Mouse (Mus musculus): Measurements from ENCODE around the gene Map2k5.

Map2k5 gene

GRCm38 (mm10) chr9:63263188-63263587, 114.5 kb downstream of the Map2k5 start:
- DNase-seq (ENCODE audit: low spot score in 2 of 2), result no peak

GRCm38 (mm10) chr9:63258768-63259167, 118.9 kb downstream of the Map2k5 start:
- DNase-seq (ENCODE audit: low spot score in 2 of 2), result peak; percentile 13 to 24

- DNase-seq (ENCODE audit: low spot score in 2 of 2), result no peak
Observed at GRCm38 (mm10) chr9:63257739-63258138, 120.0 kb downstream of the Map2k5 start.

GRCm38 (mm10) chr9:63250841-63251626, 126.7 kb downstream of the Map2k5 start:
- DNase-seq (ENCODE audit: low spot score in 2 of 2), result no peak

GRCm38 (mm10) chr9:63248095-63248787, 129.5 kb downstream of the Map2k5 start:
- no peak for DNase-seq (ENCODE audit: low spot score in 2 of 2)

GRCm38 (mm10) chr9:63246568-63247169, 131.0 kb downstream of the Map2k5 start:
- no peak for DNase-seq (ENCODE audit: low spot score in 2 of 2)

- no peak for DNase-seq (ENCODE audit: low spot score in 2 of 2)
Observed at GRCm38 (mm10) chr9:63241961-63242360, 135.7 kb downstream of the Map2k5 start.

GRCm38 (mm10) chr9:63241241-63241640, 136.5 kb downstream of the Map2k5 start:
- no peak for DNase-seq (ENCODE audit: low spot score in 2 of 2)

GRCm38 (mm10) chr9:63234356-63234755, 143.3 kb downstream of the Map2k5 start:
- no peak for DNase-seq (ENCODE audit: low spot score in 2 of 2)

- DNase-seq (ENCODE audit: low spot score in 2 of 2), result no peak
Observed at GRCm38 (mm10) chr9:63230289-63230688, 147.4 kb downstream of the Map2k5 start.

- no peak for DNase-seq (ENCODE audit: low spot score in 2 of 2)
Observed at GRCm38 (mm10) chr9:63229124-63229523, 148.6 kb downstream of the Map2k5 start.

GRCm38 (mm10) chr9:63222161-63222560, 155.5 kb downstream of the Map2k5 start:
- DNase-seq (ENCODE audit: low spot score in 2 of 2), result no peak

GRCm38 (mm10) chr9:63219851-63220250, 157.9 kb downstream of the Map2k5 start:
- no peak for DNase-seq (ENCODE audit: low spot score in 2 of 2)

- DNase-seq (ENCODE audit: low spot score in 2 of 2), result no peak
Observed at GRCm38 (mm10) chr9:63215031-63215430, 162.7 kb downstream of the Map2k5 start.

GRCm38 (mm10) chr9:63206769-63207276, 170.9 kb downstream of the Map2k5 start:
- DNase-seq (ENCODE audit: low spot score in 2 of 2), result no peak

GRCm38 (mm10) chr9:63203461-63203860, 174.2 kb downstream of the Map2k5 start:
- DNase-seq (ENCODE audit: low spot score in 2 of 2), result no peak

- no peak for DNase-seq (ENCODE audit: low spot score in 2 of 2)
Observed at GRCm38 (mm10) chr9:63201376-63202323, 176.1 kb downstream of the Map2k5 start.

GRCm38 (mm10) chr9:63197252-63197651, 180.4 kb downstream of the Map2k5 start:
- DNase-seq (ENCODE audit: low spot score in 2 of 2), result peak in 1 of 2 experiments; percentile 14

GRCm38 (mm10) chr9:63196114-63196682, 181.5 kb downstream of the Map2k5 start:
- no peak for DNase-seq (ENCODE audit: low spot score in 2 of 2)

GRCm38 (mm10) chr9:63195523-63195922, 182.2 kb downstream of the Map2k5 start:
- DNase-seq (ENCODE audit: low spot score in 2 of 2), result no peak

- no peak for DNase-seq (ENCODE audit: low spot score in 2 of 2)
Observed at GRCm38 (mm10) chr9:63194791-63195190, 182.9 kb downstream of the Map2k5 start.
